Mouse (Mus musculus): Measurements from ENCODE around the gene Ebpl. TPM values are rescaled to one million over a fixed set of nuclear protein-coding genes. Genes with fewer than 3 reads are reported as not detected.

Gene Ebpl
- 13.4 and 13.5 TPM in 2 replicates for polyA plus RNA-seq (2015; fragmentation: Nextera tagmentation; extraction: Ambion mirVana)

GRCm38 (mm10) chr14:61360131-61360980 is at the start of gene Ebpl:
Ebpl (minus strand) TSS chr14:61360439.

GRCm38 (mm10) chr14:61309593-61309992 is 50.6 kb downstream of the Ebpl start, which contains the start of gene Arl11:
Arl11 (plus strand) TSS chr14:61309753.

Other genes starting within 250 kb of the Ebpl start
- gene Sacs, start 222.0 kb downstream of the Ebpl start, polyA plus RNA-seq (2015; fragmentation: Nextera tagmentation; extraction: Ambion mirVana) = 8.9 and 9.6 TPM in 2 replicates
- gene Sgcg, start 101.9 kb downstream of the Ebpl start, polyA plus RNA-seq (2015; fragmentation: Nextera tagmentation; extraction: Ambion mirVana) = 0.75 and 0.83 TPM in 2 replicates
- 0.61 and 0.94 TPM in 2 replicates for gene Arl11, start 50.7 kb downstream of the Ebpl start, polyA plus RNA-seq (2015; fragmentation: Nextera tagmentation; extraction: Ambion mirVana)
- 43.5 and 43.8 TPM in 2 replicates for gene Kpna3, start 79.4 kb upstream of the Ebpl start, polyA plus RNA-seq (2015; fragmentation: Nextera tagmentation; extraction: Ambion mirVana)
- gene Spryd7, start 196.4 kb upstream of the Ebpl start, polyA plus RNA-seq (2015; fragmentation: Nextera tagmentation; extraction: Ambion mirVana) = 63.0 and 67.6 TPM in 2 replicates
- 28.1 and 30.8 TPM in 2 replicates for gene Trim13, start 237.8 kb upstream of the Ebpl start, polyA plus RNA-seq (2015; fragmentation: Nextera tagmentation; extraction: Ambion mirVana)
- gene Kcnrg, start 247.0 kb upstream of the Ebpl start, polyA plus RNA-seq (2015; fragmentation: Nextera tagmentation; extraction: Ambion mirVana) = 0.97 and 1.6 TPM in 2 replicates